In genomic region chr11:115808696-115809310, GRCm38 (mm10) we compare ENCODE assay signal across 8 mouse cellular contexts. TPM values are rescaled to one million over a fixed set of nuclear protein-coding genes. Genes with fewer than 3 reads are reported as not detected.
DNase-seq lines count a peak whose midpoint lies in the region; ATAC-seq and TF ChIP-seq lines count a peak whose summit lies in the region.

No protein-coding gene starts in this region.

- peak overlapping the region; percentile 47 for H3K9ac ChIP-seq in heart, adult 2 months (ENCODE audit: low read depth, low read length)
- H3K9ac ChIP-seq in forebrain, embryonic 12.5 days: peak overlapping the region; percentile 33
- no peak overlapping the region; the same call in 1 of the 2 replicates for H3K9ac ChIP-seq in intestine, embryonic 14.5 days (ENCODE audit: low read length)
- H3K9ac ChIP-seq in lung, embryonic 14.5 days: peak overlapping the region; percentile 39

- no peak for ATAC-seq in forebrain, embryonic 12.5 days (ENCODE audit: low FRiP score)
- no peak for ATAC-seq in intestine, embryonic 14.5 days (replicated peaks; ENCODE audit: low FRiP score, low TSS enrichment, low read depth)
- ATAC-seq in lung, embryonic 14.5 days (ENCODE audit: insufficient read depth): peak; percentile 12; the same call in 1 of the 2 replicates

- H3K4me2 ChIP-seq in forebrain, embryonic 12.5 days: peak overlapping the region; percentile 85
- peak overlapping the region; percentile 24 for H3K4me2 ChIP-seq in intestine, embryonic 14.5 days (ENCODE audit: low read length)
- peak overlapping the region; percentile 95 for H3K4me2 ChIP-seq in lung, embryonic 14.5 days

- intact Hi-C loops in heart, adult 2 months (cut with DNase I): loop anchor here (1.0 kb wide), 1 partner anchor 30 kb away; no protein-coding TSS in a partner anchor

- peak overlapping the region; percentile 94 for H3K27ac ChIP-seq in heart, adult 2 months
- H3K27ac ChIP-seq in forebrain, embryonic 12.5 days: peak overlapping the region; percentile 59
- H3K27ac ChIP-seq in intestine, embryonic 14.5 days (ENCODE audit: low read depth): peak overlapping the region; percentile 44; the same call in 1 of the 2 replicates
- H3K27ac ChIP-seq in lung, embryonic 14.5 days (ENCODE audit: low read depth): peak overlapping the region; percentile 76

- H3K79me2 ChIP-seq in heart, adult 2 months (replicated peaks; ENCODE audit: control insufficient read depth, insufficient read depth, low read length): peaks cover 4% of the 10 kb centered on the region; the same call in 1 of the 2 replicates

- TF ChIP-seq CTCF in heart, adult 2 months (IDR thresholded peaks at IDR 0.05): no peak
- no peak for TF ChIP-seq CTCF in lung, embryonic 14.5 days (IDR thresholded peaks at IDR 0.05; ENCODE audit: low read depth)

- no peak for TF ChIP-seq EP300 in heart, adult 2 months (IDR thresholded peaks at IDR 0.05; ENCODE audit: insufficient read depth, low read depth, low read length)

- H3K4me3 ChIP-seq in heart, adult 2 months: peak overlapping the region; percentile 39
- H3K4me3 ChIP-seq in forebrain, embryonic 12.5 days (replicated peaks): no peak overlapping the region; the same call in 1 of the 2 replicates
- H3K4me3 ChIP-seq in intestine, embryonic 14.5 days (ENCODE audit: low read depth, low read length): 0 out of 2 replicates have a peak overlapping the region, but pooled peaks have one; percentile 0
- peak overlapping the region; percentile 3 for H3K4me3 ChIP-seq in lung, embryonic 14.5 days (ENCODE audit: low read depth, low read length)

- WGBS in heart, adult 2 months: 17% methylated on average over 10 of the region's 10 CpGs
- 51% methylated on average over 10 of the region's 10 CpGs for WGBS in forebrain, embryonic 12.5 days
- 33% methylated on average over 10 of the region's 10 CpGs for WGBS in intestine, embryonic 14.5 days
- 19% methylated on average over 10 of the region's 10 CpGs for WGBS in lung, embryonic 14.5 days

- H3K27me3 ChIP-seq in heart, adult 2 months (ENCODE audit: control insufficient read depth, insufficient read depth, low read length): no peaks in the 10 kb centered on the region
- H3K27me3 ChIP-seq in forebrain, embryonic 12.5 days: no peaks in the 10 kb centered on the region
- no peaks in the 10 kb centered on the region for H3K27me3 ChIP-seq in intestine, embryonic 14.5 days (replicated peaks; ENCODE audit: control insufficient read depth, insufficient read depth, low read length)
- no peaks in the 10 kb centered on the region for H3K27me3 ChIP-seq in lung, embryonic 14.5 days (ENCODE audit: insufficient read depth, low read length)

- TF ChIP-seq POLR2A in heart, adult 2 months (IDR thresholded peaks at IDR 0.05; ENCODE audit: insufficient read depth, low read depth, low read length): no peak

- DNase-seq in heart, adult 2 months: peak; percentile 65 to 70
- DNase-seq in heart, adult 9 months (ENCODE audit: low spot score in 2 of 2): no peak
- DNase-seq in intestine, embryonic 14.5 days (ENCODE audit: low spot score): no peak
- peak; percentile 78 for DNase-seq in lung, embryonic 14.5 days
- DNase-seq in layer of hippocampus, adult 9-10 months (ENCODE audit: low spot score): no peak
- no peak for DNase-seq in frontal cortex, postnatal 10 days (ENCODE audit: low spot score in 2 of 2)
- DNase-seq in gastrocnemius, postnatal 25 days: no peak

- H3K4me1 ChIP-seq in heart, adult 2 months (ENCODE audit: control insufficient read depth, insufficient read depth, low read length): peaks cover 20% of the 10 kb centered on the region
- H3K4me1 ChIP-seq in forebrain, embryonic 12.5 days: peaks cover 66% of the 10 kb centered on the region
- peaks cover 40% of the 10 kb centered on the region for H3K4me1 ChIP-seq in intestine, embryonic 14.5 days (replicated peaks; ENCODE audit: control insufficient read depth, insufficient read depth, low read length)
- H3K4me1 ChIP-seq in lung, embryonic 14.5 days (ENCODE audit: insufficient read depth): peaks cover 38% of the 10 kb centered on the region

- no peaks in the 10 kb centered on the region for H3K9me3 ChIP-seq in forebrain, embryonic 12.5 days
- no peaks in the 10 kb centered on the region for H3K9me3 ChIP-seq in intestine, embryonic 14.5 days (ENCODE audit: control insufficient read depth, low read length)
- no peaks in the 10 kb centered on the region for H3K9me3 ChIP-seq in lung, embryonic 14.5 days (ENCODE audit: low read depth, low read length)

- peaks cover 9% of the 10 kb centered on the region for H3K36me3 ChIP-seq in heart, adult 2 months (ENCODE audit: control insufficient read depth, insufficient read depth, low read length)
- H3K36me3 ChIP-seq in forebrain, embryonic 12.5 days (replicated peaks): peaks cover 44% of the 10 kb centered on the region
- H3K36me3 ChIP-seq in intestine, embryonic 14.5 days (ENCODE audit: control insufficient read depth, insufficient read depth, low read length): peaks cover 46% of the 10 kb centered on the region
- peaks cover 47% of the 10 kb centered on the region for H3K36me3 ChIP-seq in lung, embryonic 14.5 days (ENCODE audit: insufficient read depth)

RNA-seq across cellular contexts. Expression of gene Caskin2, which starts 4.6 kb away (rescaled TPM):
- 10 to 100 TPM; 40.5 to 43.8 TPM for total RNA-seq in heart, adult 2 months (2021)
- polyA plus RNA-seq in heart, adult 2 months (2012; rRNA removed): 38.5 TPM in 2 replicates
- 15.5 and 19.5 TPM in 2 replicates for polyA plus RNA-seq in forebrain, embryonic 12.5 days (2016; fragmentation: Nextera tagmentation; extraction: Ambion mirVana)
- polyA plus RNA-seq in intestine, embryonic 14.5 days (2014; fragmentation: Nextera tagmentation; extraction: Ambion mirVana): 14.9 and 15.3 TPM in 2 replicates
- polyA plus RNA-seq in lung, embryonic 14.5 days (2014; fragmentation: Nextera tagmentation; extraction: Ambion mirVana): 21.0 and 23.0 TPM in 2 replicates
- total RNA-seq in gastrocnemius, postnatal 25 days (2021): 10 to 100 TPM; 13.7 to 13.9 TPM

RNA-seq across cellular contexts. Expression of gene Tsen54, which starts 5.7 kb away (rescaled TPM):
- total RNA-seq in heart, adult 2 months (2021): 1 to 10 TPM; 7.2 to 9.3 TPM
- 15.9 and 16.3 TPM in 2 replicates for polyA plus RNA-seq in heart, adult 2 months (2012; rRNA removed)
- polyA plus RNA-seq in forebrain, embryonic 12.5 days (2016; fragmentation: Nextera tagmentation; extraction: Ambion mirVana): 27.1 and 28.4 TPM in 2 replicates
- 29.5 and 30.7 TPM in 2 replicates for polyA plus RNA-seq in intestine, embryonic 14.5 days (2014; fragmentation: Nextera tagmentation; extraction: Ambion mirVana)
- 31.5 and 35.0 TPM in 2 replicates for polyA plus RNA-seq in lung, embryonic 14.5 days (2014; fragmentation: Nextera tagmentation; extraction: Ambion mirVana)
- total RNA-seq in gastrocnemius, postnatal 25 days (2021): 1 to 10 TPM; 3.2 to 7.5 TPM

RNA-seq across cellular contexts. Expression of gene Llgl2, which starts 15.0 kb away (rescaled TPM):
- 10 to 100 TPM; 18.4 to 20.3 TPM for total RNA-seq in heart, adult 2 months (2021)
- polyA plus RNA-seq in heart, adult 2 months (2012; rRNA removed): 19.4 and 20.2 TPM in 2 replicates
- polyA plus RNA-seq in forebrain, embryonic 12.5 days (2016; fragmentation: Nextera tagmentation; extraction: Ambion mirVana): 2.4 and 2.7 TPM in 2 replicates
- polyA plus RNA-seq in intestine, embryonic 14.5 days (2014; fragmentation: Nextera tagmentation; extraction: Ambion mirVana): 46.3 and 59.2 TPM in 2 replicates
- 28.8 and 31.9 TPM in 2 replicates for polyA plus RNA-seq in lung, embryonic 14.5 days (2014; fragmentation: Nextera tagmentation; extraction: Ambion mirVana)
- 1 to 10 TPM; 7.8 to 9.0 TPM for total RNA-seq in gastrocnemius, postnatal 25 days (2021)

RNA-seq across cellular contexts. Expression of gene Tmem94, which starts 43.6 kb away (rescaled TPM):
- 100 to 1,000 TPM in 1 of 2 experiments, 10 to 100 TPM in 1; 99.5 to 103 TPM for total RNA-seq in heart, adult 2 months (2021)
- polyA plus RNA-seq in heart, adult 2 months (2012; rRNA removed): 125 and 135 TPM in 2 replicates
- polyA plus RNA-seq in forebrain, embryonic 12.5 days (2016; fragmentation: Nextera tagmentation; extraction: Ambion mirVana): 39.0 and 45.2 TPM in 2 replicates
- polyA plus RNA-seq in intestine, embryonic 14.5 days (2014; fragmentation: Nextera tagmentation; extraction: Ambion mirVana): 14.6 and 15.7 TPM in 2 replicates
- polyA plus RNA-seq in lung, embryonic 14.5 days (2014; fragmentation: Nextera tagmentation; extraction: Ambion mirVana): 18.5 and 20.9 TPM in 2 replicates
- 10 to 100 TPM; 68.5 to 72.2 TPM for total RNA-seq in gastrocnemius, postnatal 25 days (2021)

RNA-seq across cellular contexts. Expression of gene Myo15b, which starts 49.4 kb away (rescaled TPM):
- under 1 TPM in 1 of 2 experiments, not detected in 1; 0.05 TPM for total RNA-seq in heart, adult 2 months (2021)
- polyA plus RNA-seq in heart, adult 2 months (2012; rRNA removed): 0.20 and 0.29 TPM in 2 replicates
- 0.17 and 0.31 TPM in 2 replicates for polyA plus RNA-seq in forebrain, embryonic 12.5 days (2016; fragmentation: Nextera tagmentation; extraction: Ambion mirVana)
- polyA plus RNA-seq in intestine, embryonic 14.5 days (2014; fragmentation: Nextera tagmentation; extraction: Ambion mirVana): 32.9 and 44.8 TPM in 2 replicates
- 0.12 and 0.28 TPM in 2 replicates for polyA plus RNA-seq in lung, embryonic 14.5 days (2014; fragmentation: Nextera tagmentation; extraction: Ambion mirVana)
- total RNA-seq in gastrocnemius, postnatal 25 days (2021): not detected

Comparison
In these comparisons a context has a peak if more than half of its experiments do, and no peak if none do; other contexts are left out.
1. DNase-seq: peak in heart, adult 2 months (2 of 2) and lung, embryonic 14.5 days (single experiment); none in heart, adult 9 months (0 of 2), intestine, embryonic 14.5 days (single experiment), layer of hippocampus, adult 9-10 months (single experiment), frontal cortex, postnatal 10 days (0 of 2) and gastrocnemius, postnatal 25 days (single experiment).
2. H3K27ac ChIP-seq: peak in every context shown above with its lines; median percentile 94 in heart, adult 2 months; 76 in lung, embryonic 14.5 days; 59 in forebrain, embryonic 12.5 days; 44 in intestine, embryonic 14.5 days.
3. H3K4me2 ChIP-seq: peak in every context shown above with its lines; median percentile 95 in lung, embryonic 14.5 days; 85 in forebrain, embryonic 12.5 days; 24 in intestine, embryonic 14.5 days.